Comparison of ENCODE assay signal across 16 mouse cellular contexts in genomic region chr11:6180811-6181399, GRCm38 (mm10). TPM values are rescaled to one million over a fixed set of nuclear protein-coding genes. Genes with fewer than 3 reads are reported as not detected.
DNase-seq lines count a peak whose midpoint lies in the region; ATAC-seq and TF ChIP-seq lines count a peak whose summit lies in the region.
"Had no signal": no experiment of that assay in that cellular context is flagged by ENCODE, and none has a peak within 500 bp of the region (broad histone marks: within the 10 kb centered on the region; RNA-seq: fewer than 3 reads in every experiment).

No protein-coding gene starts in this region.

- H3K4me1 ChIP-seq in kidney, postnatal 0 days (replicated peaks; ENCODE audit: insufficient read depth, low read length) = peaks cover 15% of the 10 kb centered on the region; the same call in 1 of the 2 replicates
- H3K4me1 ChIP-seq in heart, embryonic 11.5 days (ENCODE audit: control insufficient read depth, insufficient read depth, low read length) = peaks cover 26% of the 10 kb centered on the region

- no peak for DNase-seq in kidney, postnatal 0 days (ENCODE audit: low spot score)
- no peak for DNase-seq in kidney, adult 9 months
- DNase-seq in CD4-positive, CD25-positive, alpha-beta regulatory T cell, adult 2 months (ENCODE audit: low read depth, low spot score) = peak; percentile 75
- peak; percentile 74 for DNase-seq in WW6 (ENCODE audit: low read depth, low spot score)
- DNase-seq in thymus, postnatal 0 days (ENCODE audit: low spot score) = peak; percentile 71
- DNase-seq in frontal cortex, postnatal 10 days (ENCODE audit: low spot score in 2 of 2) = no peak
- DNase-seq: cerebellum, adult 8-10 months; heart, adult 18-20 months; heart, postnatal 4 days; kidney, adult 8-10 months had no signal

- H3K9ac ChIP-seq in kidney, postnatal 0 days (ENCODE audit: low read depth, low read length) = no peak overlapping the region
- no peak overlapping the region for H3K9ac ChIP-seq in heart, embryonic 11.5 days (ENCODE audit: low read depth, low read length)
- H3K9ac ChIP-seq: liver, embryonic 15.5 days had no signal

- TF ChIP-seq CTCF in kidney, postnatal 0 days (IDR thresholded peaks at IDR 0.05; ENCODE audit: low read depth) = peak; percentile 27; the same call in 1 of the 2 replicates

- no peak overlapping the region for H3K27ac ChIP-seq in kidney, postnatal 0 days
- no peak overlapping the region for H3K27ac ChIP-seq in heart, embryonic 11.5 days (ENCODE audit: low read depth, low read length)
- H3K27ac ChIP-seq: liver, embryonic 15.5 days had no signal

- no peak overlapping the region for H3K4me2 ChIP-seq in kidney, postnatal 0 days (ENCODE audit: low read length)
- H3K4me2 ChIP-seq in heart, embryonic 11.5 days = no peak overlapping the region
- H3K4me2 ChIP-seq: liver, embryonic 15.5 days had no signal

- no peaks in the 10 kb centered on the region for H3K27me3 ChIP-seq in kidney, postnatal 0 days (ENCODE audit: insufficient read depth, low read length)
- no peaks in the 10 kb centered on the region for H3K27me3 ChIP-seq in heart, embryonic 11.5 days (ENCODE audit: control insufficient read depth, insufficient read depth, low read length)
- H3K27me3 ChIP-seq: liver, embryonic 15.5 days had no signal

- WGBS in kidney, postnatal 0 days = 52% methylated on average over 6 of the region's 6 CpGs
- 61% methylated on average over 6 of the region's 6 CpGs for WGBS in heart, embryonic 11.5 days (ENCODE audit: insufficient replicate concordance)

- H3K4me3 ChIP-seq in kidney, postnatal 0 days (replicated peaks; ENCODE audit: low read depth, low read length) = no peak overlapping the region
- no peak overlapping the region for H3K4me3 ChIP-seq in heart, embryonic 11.5 days (ENCODE audit: low read depth, low read length)
- H3K4me3 ChIP-seq: liver, embryonic 15.5 days had no signal

- ATAC-seq in kidney, postnatal 0 days (replicated peaks; ENCODE audit: low FRiP score, low read depth) = no peak
- ATAC-seq in heart, embryonic 11.5 days (replicated peaks; ENCODE audit: insufficient number of reproducible peaks, low FRiP score, low TSS enrichment) = no peak
- ATAC-seq in megakaryocyte progenitor cell, adult 5-6 weeks (replicated peaks; ENCODE audit: poor library complexity) = no peak
- ATAC-seq: forebrain, embryonic 16.5 days had no signal

- no peaks in the 10 kb centered on the region for H3K9me3 ChIP-seq in kidney, postnatal 0 days (replicated peaks; ENCODE audit: low read length)
- H3K9me3 ChIP-seq in heart, embryonic 11.5 days (replicated peaks; ENCODE audit: control insufficient read depth, low read length) = no peaks in the 10 kb centered on the region
- H3K9me3 ChIP-seq: liver, embryonic 15.5 days had no signal

- H3K36me3 ChIP-seq in kidney, postnatal 0 days (ENCODE audit: insufficient read depth, low read length) = no peaks in the 10 kb centered on the region
- no peaks in the 10 kb centered on the region for H3K36me3 ChIP-seq in heart, embryonic 11.5 days (ENCODE audit: control insufficient read depth, insufficient read depth, low read length)

RNA-seq across cellular contexts. Expression of gene A730071L15Rik, which starts 18.9 kb away (rescaled TPM):
- polyA plus RNA-seq in kidney, postnatal 0 days (2015; fragmentation: Nextera tagmentation; extraction: Ambion mirVana) = 0.53 and 0.84 TPM in 2 replicates
- polyA plus RNA-seq in thymus, postnatal 0 days (2015; fragmentation: Nextera tagmentation; extraction: Ambion mirVana) = 0.55 and 0.93 TPM in 2 replicates
- 0.28 and 0.84 TPM in 2 replicates for polyA plus RNA-seq in heart, embryonic 11.5 days (2014; fragmentation: Nextera tagmentation; extraction: Ambion mirVana)
- 0.42 and 0.67 TPM in 2 replicates for total RNA-seq in megakaryocyte progenitor cell, adult 5-6 weeks (2015)
- total RNA-seq in megakaryocyte progenitor cell, adult 5-6 weeks (2017) = 0.51 and 1.7 TPM in 2 replicates
- total RNA-seq: heart, adult 18-20 months; left cerebral cortex, postnatal 25 days had no signal

RNA-seq across cellular contexts. Expression of gene Nudcd3, which starts 19.3 kb away (rescaled TPM):
- 28.1 and 29.1 TPM in 2 replicates for polyA plus RNA-seq in kidney, postnatal 0 days (2015; fragmentation: Nextera tagmentation; extraction: Ambion mirVana)
- polyA plus RNA-seq in thymus, postnatal 0 days (2015; fragmentation: Nextera tagmentation; extraction: Ambion mirVana) = 33.5 and 37.7 TPM in 2 replicates
- 28.8 and 33.7 TPM in 2 replicates for polyA plus RNA-seq in heart, embryonic 11.5 days (2014; fragmentation: Nextera tagmentation; extraction: Ambion mirVana)
- 15.6 and 22.7 TPM in 2 replicates for total RNA-seq in megakaryocyte progenitor cell, adult 5-6 weeks (2015)
- total RNA-seq in megakaryocyte progenitor cell, adult 5-6 weeks (2017) = 33.4 and 36.9 TPM in 2 replicates

RNA-seq across cellular contexts. Expression of gene Npc1l1, which starts 49.0 kb away (rescaled TPM):
- 0.10 and 0.11 TPM in 2 replicates for polyA plus RNA-seq in kidney, postnatal 0 days (2015; fragmentation: Nextera tagmentation; extraction: Ambion mirVana)
- 0.04 TPM in 2 replicates for polyA plus RNA-seq in thymus, postnatal 0 days (2015; fragmentation: Nextera tagmentation; extraction: Ambion mirVana)
- not detected in 2 replicates for polyA plus RNA-seq in heart, embryonic 11.5 days (2014; fragmentation: Nextera tagmentation; extraction: Ambion mirVana)
- not detected in 2 replicates for total RNA-seq in megakaryocyte progenitor cell, adult 5-6 weeks (2015)
- not detected in 2 replicates for total RNA-seq in megakaryocyte progenitor cell, adult 5-6 weeks (2017)
- total RNA-seq: heart, adult 18-20 months; megakaryocyte-erythroid progenitor cell, adult 5-6 weeks had no signal

Comparison
In these comparisons a context has a peak if more than half of its experiments do, and no peak if none do; other contexts are left out.
1. DNase-seq: peak in CD4-positive, CD25-positive, alpha-beta regulatory T cell, adult 2 months (single experiment), WW6 (single experiment) and thymus, postnatal 0 days (single experiment); none in kidney, postnatal 0 days (single experiment), kidney, adult 9 months (single experiment) and frontal cortex, postnatal 10 days (0 of 2).